Mouse (Mus musculus): ENCODE data around the gene Gtf3c5. TPM values are rescaled to one million over a fixed set of nuclear protein-coding genes. Genes with fewer than 3 reads are reported as not detected.

Gene Gtf3c5
- polyA plus RNA-seq, 1 experiment from 2014 or later = 28.6 TPM

- Histone ChIP-seq H3K4me1 (ENCODE audit: control insufficient read depth, insufficient read depth, low read length) (no peaks in the 10 kb centered on the region), H3K9ac (ENCODE audit: low read length) (no peak overlapping the region), H3K4me3 (ENCODE audit: low read length) (no peak overlapping the region), H3K36me3 (ENCODE audit: control insufficient read depth, insufficient read depth) (peaks cover 27% of the 10 kb centered on the region), H3K27ac (ENCODE audit: low read length) (no peak overlapping the region), H3K4me2 (ENCODE audit: low read depth, low read length) (no peak overlapping the region), H3K9me3 (replicated peaks; ENCODE audit: control insufficient read depth, low read length) (no peaks in the 10 kb centered on the region), H3K27me3 (ENCODE audit: control insufficient read depth, insufficient read depth, low read length) (no peaks in the 10 kb centered on the region)
- WGBS = 88% methylated on average over 4 of the region's 4 CpGs
- ATAC-seq (replicated peaks; ENCODE audit: extremely low read depth, insufficient read depth, low FRiP score) = no peak
Observed at GRCm38 (mm10) chr2:28564380-28564779, 19.2 kb downstream of the Gtf3c5 start.

DNA sequence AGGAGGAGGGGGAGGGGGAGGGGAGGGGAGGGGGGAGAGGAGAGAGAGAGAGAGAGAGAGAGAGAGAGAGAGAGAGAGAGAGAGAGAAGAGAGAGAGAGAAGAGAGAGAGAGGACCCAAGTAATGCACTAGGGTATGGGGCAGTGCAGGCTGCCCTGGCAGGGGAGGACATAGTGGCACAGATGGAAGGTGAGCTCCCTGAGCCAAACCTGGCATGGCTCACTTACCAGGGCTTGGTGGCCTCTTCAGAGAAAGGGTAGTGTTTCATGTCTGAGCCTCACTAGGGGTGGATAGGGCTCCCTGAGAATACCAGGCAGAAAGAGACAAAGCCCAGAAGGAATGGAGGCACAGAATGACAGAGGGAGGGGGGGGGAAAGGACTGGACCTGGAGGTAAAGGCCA lies 19.7 kb downstream of the Gtf3c5 start:
- Histone ChIP-seq H3K4me3 (ENCODE audit: low read length) (no peak overlapping the region), H3K36me3 (ENCODE audit: control insufficient read depth, insufficient read depth) (peaks cover 24% of the 10 kb centered on the region), H3K27ac (ENCODE audit: low read length) (no peak overlapping the region), H3K9ac (ENCODE audit: low read length) (no peak overlapping the region), H3K27me3 (ENCODE audit: control insufficient read depth, insufficient read depth, low read length) (no peaks in the 10 kb centered on the region), H3K9me3 (replicated peaks; ENCODE audit: control insufficient read depth, low read length) (no peaks in the 10 kb centered on the region), H3K4me1 (ENCODE audit: control insufficient read depth, insufficient read depth, low read length) (no peaks in the 10 kb centered on the region), H3K4me2 (ENCODE audit: low read depth, low read length) (no peak overlapping the region)
- no peak for ATAC-seq (replicated peaks; ENCODE audit: extremely low read depth, insufficient read depth, low FRiP score)

DNA sequence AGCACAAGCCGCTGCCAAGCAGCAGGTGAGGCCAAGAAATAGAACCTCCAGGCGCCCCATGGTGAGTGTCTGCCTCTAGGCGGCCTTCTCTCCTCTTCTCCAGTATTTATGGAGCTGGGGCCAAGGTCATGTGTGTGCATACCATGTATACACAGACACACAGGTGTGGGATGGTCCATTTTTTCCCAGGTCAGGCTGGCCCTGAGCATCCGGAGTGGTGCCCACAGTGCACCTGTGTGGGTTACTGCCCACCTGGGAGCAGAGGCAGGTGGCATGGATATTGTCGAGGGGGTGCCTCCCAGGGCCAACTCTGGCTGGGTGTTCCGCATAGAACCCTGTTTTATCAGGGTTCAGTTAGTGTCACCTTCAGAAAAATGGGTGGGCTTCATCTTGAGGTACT lies 20.2 kb downstream of the Gtf3c5 start, which contains the start of gene Cel:
Gene Cel (minus strand): TSS at position 101 of the 400 bp plus-strand sequence.
- Histone ChIP-seq H3K36me3 (ENCODE audit: control insufficient read depth, insufficient read depth) (peaks cover 21% of the 10 kb centered on the region), H3K4me2 (ENCODE audit: low read depth, low read length) (no peak within 1 kb of the TSS), H3K9me3 (replicated peaks; ENCODE audit: control insufficient read depth, low read length) (no peaks in the 10 kb centered on the region), H3K4me3 (ENCODE audit: low read length) (no peak within 1 kb of the TSS), H3K9ac (ENCODE audit: low read length) (no peak within 1 kb of the TSS), H3K27ac (ENCODE audit: low read length) (no peak within 1 kb of the TSS), H3K27me3 (ENCODE audit: control insufficient read depth, insufficient read depth, low read length) (no peaks in the 10 kb centered on the region), H3K4me1 (ENCODE audit: control insufficient read depth, insufficient read depth, low read length) (no peaks in the 10 kb centered on the region)
- ATAC-seq (replicated peaks; ENCODE audit: extremely low read depth, insufficient read depth, low FRiP score) = no peak
- WGBS = 70% methylated on average over 6 of the region's 6 CpGs

GRCm38 (mm10) chr2:28557452-28557851 lies 26.1 kb downstream of the Gtf3c5 start:
- 79% methylated on average over 5 of the region's 5 CpGs for WGBS
- Histone ChIP-seq H3K9me3 (replicated peaks; ENCODE audit: control insufficient read depth, low read length) (no peaks in the 10 kb centered on the region), H3K4me3 (ENCODE audit: low read length) (no peak overlapping the region), H3K27me3 (ENCODE audit: control insufficient read depth, insufficient read depth, low read length) (no peaks in the 10 kb centered on the region), H3K27ac (ENCODE audit: low read length) (no peak overlapping the region), H3K36me3 (ENCODE audit: control insufficient read depth, insufficient read depth) (peaks cover 7% of the 10 kb centered on the region; the same call in 1 of the 2 replicates), H3K4me2 (ENCODE audit: low read depth, low read length) (no peak overlapping the region), H3K9ac (ENCODE audit: low read length) (no peak overlapping the region), H3K4me1 (ENCODE audit: control insufficient read depth, insufficient read depth, low read length) (no peaks in the 10 kb centered on the region)
- ATAC-seq (replicated peaks; ENCODE audit: extremely low read depth, insufficient read depth, low FRiP score) = no peak

DNA sequence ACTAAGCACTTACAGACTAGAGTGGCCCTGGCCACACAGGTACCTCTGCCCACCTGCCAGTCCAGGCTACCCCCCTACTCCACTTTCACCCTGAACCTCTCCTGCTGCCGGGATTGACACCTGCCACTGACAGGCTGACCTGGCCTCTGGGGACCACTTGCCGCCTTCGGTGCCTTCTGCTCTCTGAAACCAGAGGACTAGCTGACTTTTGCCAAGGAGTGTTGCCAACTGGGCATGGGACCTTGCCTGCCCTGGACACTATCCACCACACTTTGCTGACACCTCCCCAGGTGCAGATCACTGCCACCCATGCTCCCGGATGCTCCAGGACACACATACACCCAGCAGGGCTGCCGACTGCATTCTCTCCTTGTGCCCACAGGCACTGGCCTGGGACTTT lies 31.2 kb downstream of the Gtf3c5 start:
- Histone ChIP-seq H3K9ac (ENCODE audit: low read length) (no peak overlapping the region), H3K4me3 (ENCODE audit: low read length) (no peak overlapping the region), H3K36me3 (ENCODE audit: control insufficient read depth, insufficient read depth) (peaks cover 30% of the 10 kb centered on the region), H3K27me3 (ENCODE audit: control insufficient read depth, insufficient read depth, low read length) (no peaks in the 10 kb centered on the region), H3K4me1 (ENCODE audit: control insufficient read depth, insufficient read depth, low read length) (no peaks in the 10 kb centered on the region), H3K9me3 (replicated peaks; ENCODE audit: control insufficient read depth, low read length) (no peaks in the 10 kb centered on the region), H3K27ac (ENCODE audit: low read length) (no peak overlapping the region), H3K4me2 (ENCODE audit: low read depth, low read length) (no peak overlapping the region)
- 87% methylated on average over 5 of the region's 5 CpGs for WGBS
- no peak for ATAC-seq (replicated peaks; ENCODE audit: extremely low read depth, insufficient read depth, low FRiP score)

DNA sequence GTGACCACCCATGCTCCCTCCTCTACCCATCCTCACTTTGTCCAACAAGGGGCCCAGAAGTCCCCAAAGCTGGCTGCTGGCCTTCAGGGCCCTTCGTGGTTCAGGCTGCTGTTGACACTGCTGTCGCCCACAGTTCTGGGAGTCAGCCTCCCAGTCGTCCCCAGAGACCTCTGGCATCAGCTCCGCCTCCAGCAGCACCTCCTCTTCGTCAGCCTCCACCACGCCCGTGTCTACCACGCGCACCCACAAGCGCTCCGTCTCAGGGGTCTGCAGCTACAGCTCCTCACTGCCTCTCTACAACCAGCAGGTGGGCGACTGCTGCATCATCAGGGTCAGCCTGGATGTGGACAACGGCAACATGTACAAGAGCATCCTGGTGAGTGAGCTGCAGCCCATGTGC lies 34.4 kb downstream of the Gtf3c5 start:
- no peak for ATAC-seq (replicated peaks; ENCODE audit: extremely low read depth, insufficient read depth, low FRiP score)
- whole genome bisulfite sequencing = 82% methylated on average over 13 of the region's 13 CpGs
- Histone ChIP-seq H3K4me3 (ENCODE audit: low read length) (no peak overlapping the region), H3K27me3 (ENCODE audit: control insufficient read depth, insufficient read depth, low read length) (no peaks in the 10 kb centered on the region), H3K36me3 (ENCODE audit: control insufficient read depth, insufficient read depth) (peaks cover 43% of the 10 kb centered on the region), H3K9ac (ENCODE audit: low read length) (no peak overlapping the region), H3K9me3 (replicated peaks; ENCODE audit: control insufficient read depth, low read length) (no peaks in the 10 kb centered on the region), H3K27ac (ENCODE audit: low read length) (no peak overlapping the region), H3K4me1 (ENCODE audit: control insufficient read depth, insufficient read depth, low read length) (no peaks in the 10 kb centered on the region), H3K4me2 (ENCODE audit: low read depth, low read length) (no peak overlapping the region)

GRCm38 (mm10) chr2:28547237-28548172 lies 36.0 kb downstream of the Gtf3c5 start:
- Histone ChIP-seq H3K36me3 (ENCODE audit: control insufficient read depth, insufficient read depth) (peaks cover 44% of the 10 kb centered on the region), H3K9me3 (replicated peaks; ENCODE audit: control insufficient read depth, low read length) (no peaks in the 10 kb centered on the region), H3K4me1 (ENCODE audit: control insufficient read depth, insufficient read depth, low read length) (no peaks in the 10 kb centered on the region), H3K9ac (ENCODE audit: low read length) (0 out of 2 replicates have a peak overlapping the region, but pooled peaks have one; percentile 14), H3K4me2 (ENCODE audit: low read depth, low read length) (no peak overlapping the region), H3K27me3 (ENCODE audit: control insufficient read depth, insufficient read depth, low read length) (no peaks in the 10 kb centered on the region), H3K4me3 (ENCODE audit: low read length) (no peak overlapping the region), H3K27ac (ENCODE audit: low read length) (no peak overlapping the region)
- ATAC-seq (replicated peaks; ENCODE audit: extremely low read depth, insufficient read depth, low FRiP score) = peak; percentile 44
- WGBS = 51% methylated on average over 11 of the region's 11 CpGs

- no peak for ATAC-seq (replicated peaks; ENCODE audit: extremely low read depth, insufficient read depth, low FRiP score)
- 75% methylated on average over 6 of the region's 6 CpGs for WGBS
- Histone ChIP-seq H3K27ac (ENCODE audit: low read length) (no peak overlapping the region), H3K9ac (ENCODE audit: low read length) (no peak overlapping the region), H3K4me1 (ENCODE audit: control insufficient read depth, insufficient read depth, low read length) (no peaks in the 10 kb centered on the region), H3K4me3 (ENCODE audit: low read length) (no peak overlapping the region), H3K4me2 (ENCODE audit: low read depth, low read length) (no peak overlapping the region), H3K27me3 (ENCODE audit: control insufficient read depth, insufficient read depth, low read length) (no peaks in the 10 kb centered on the region), H3K36me3 (ENCODE audit: control insufficient read depth, insufficient read depth) (peaks cover 41% of the 10 kb centered on the region), H3K9me3 (replicated peaks; ENCODE audit: control insufficient read depth, low read length) (no peaks in the 10 kb centered on the region)
Observed at GRCm38 (mm10) chr2:28546560-28546959, 37.0 kb downstream of the Gtf3c5 start.

DNA sequence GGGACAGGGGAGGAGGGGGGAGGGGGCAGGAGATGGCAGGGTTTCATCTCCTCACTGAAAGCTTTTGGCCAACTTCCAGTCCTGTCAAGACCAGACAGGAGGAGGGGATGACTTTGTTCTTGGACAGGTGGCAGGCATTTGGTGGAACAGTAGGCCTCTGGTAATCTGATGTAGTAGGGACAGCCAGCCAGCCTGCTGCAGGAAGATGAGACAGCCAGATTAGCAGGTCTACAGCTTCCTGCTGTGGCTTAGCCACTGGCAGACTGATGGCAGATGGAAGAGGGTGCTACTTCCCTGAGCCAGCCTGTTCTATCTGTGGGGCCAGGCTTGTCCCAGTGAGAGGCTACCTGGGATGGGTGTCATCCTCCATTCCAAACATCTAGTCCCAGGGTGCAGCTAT lies 37.6 kb downstream of the Gtf3c5 start:
- Histone ChIP-seq H3K36me3 (ENCODE audit: control insufficient read depth, insufficient read depth) (peaks cover 41% of the 10 kb centered on the region), H3K4me2 (ENCODE audit: low read depth, low read length) (no peak overlapping the region), H3K9me3 (replicated peaks; ENCODE audit: control insufficient read depth, low read length) (no peaks in the 10 kb centered on the region), H3K9ac (ENCODE audit: low read length) (no peak overlapping the region), H3K4me3 (ENCODE audit: low read length) (no peak overlapping the region), H3K4me1 (ENCODE audit: control insufficient read depth, insufficient read depth, low read length) (no peaks in the 10 kb centered on the region), H3K27me3 (ENCODE audit: control insufficient read depth, insufficient read depth, low read length) (no peaks in the 10 kb centered on the region), H3K27ac (ENCODE audit: low read length) (no peak overlapping the region)
- ATAC-seq (replicated peaks; ENCODE audit: extremely low read depth, insufficient read depth, low FRiP score) = no peak
